Mouse (Mus musculus): Measurements from ENCODE around the gene Jdp2.

The Jdp2 gene

DNA sequence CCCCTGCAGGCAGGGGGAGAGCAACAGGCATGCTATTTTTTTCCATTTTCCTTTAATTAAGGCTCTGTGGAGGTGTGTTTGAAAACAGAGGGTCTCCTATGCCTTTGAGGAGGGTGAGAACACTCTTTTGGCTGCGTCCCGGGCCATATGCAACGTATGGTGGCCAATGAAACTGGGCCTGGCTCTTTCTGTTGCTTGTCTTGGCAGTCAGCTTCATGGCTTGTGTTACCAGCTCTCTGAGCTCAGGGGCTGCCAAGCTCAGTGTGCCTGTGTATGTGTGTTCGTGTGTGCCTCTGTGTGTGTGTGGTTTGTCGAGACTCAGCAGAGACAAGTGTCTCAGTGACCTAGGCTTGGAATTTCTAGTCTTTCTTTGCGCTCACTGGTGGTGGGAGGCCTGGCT lies 2.7 kb downstream of the Jdp2 start:
- peak; percentile 60 for DNase-seq (ENCODE audit: low read depth, low spot score)

DNA sequence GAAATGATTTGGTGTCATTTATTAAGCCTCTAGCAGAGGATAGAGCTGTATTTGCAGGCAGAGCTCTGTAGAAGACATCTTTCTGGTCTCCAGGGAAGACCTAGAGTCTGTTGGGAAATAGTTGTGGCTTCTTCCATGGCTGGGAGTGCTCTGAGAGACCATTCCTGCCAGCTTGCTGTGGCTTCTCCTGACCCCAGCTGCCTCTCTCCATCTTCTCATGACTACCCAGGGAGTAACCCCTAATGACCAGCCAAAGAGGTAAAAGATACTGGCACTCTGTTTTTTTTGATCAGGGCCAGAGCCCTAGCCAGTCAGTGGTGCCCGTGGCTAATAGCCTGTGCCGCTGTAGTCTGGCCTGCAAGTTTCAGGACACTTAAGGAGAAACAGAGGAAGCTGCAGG lies 3.3 kb downstream of the Jdp2 start:
- DNase-seq (ENCODE audit: low read depth, low spot score) = peak; percentile 51

DNA sequence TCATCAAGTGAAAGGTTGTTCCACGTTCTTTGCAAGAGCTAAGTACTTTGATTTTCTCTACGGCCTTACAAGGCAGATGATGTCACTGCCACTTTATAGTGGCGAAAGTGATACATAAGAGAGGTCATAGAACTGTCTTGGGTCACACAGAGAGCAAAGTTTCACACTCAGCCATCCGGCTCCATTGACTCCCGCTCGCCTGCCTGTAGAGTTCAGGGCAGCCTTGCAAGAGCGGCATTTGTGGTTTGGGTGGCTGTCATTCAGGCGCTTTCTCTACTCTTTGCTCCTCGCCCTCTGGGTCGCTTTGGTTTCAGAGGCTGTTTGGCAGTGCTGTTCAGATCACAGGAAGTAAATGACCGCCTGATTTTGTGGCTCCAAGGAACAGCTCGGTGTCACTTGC lies 4.0 kb downstream of the Jdp2 start:
- DNase-seq (ENCODE audit: low read depth, low spot score) = no peak

DNA sequence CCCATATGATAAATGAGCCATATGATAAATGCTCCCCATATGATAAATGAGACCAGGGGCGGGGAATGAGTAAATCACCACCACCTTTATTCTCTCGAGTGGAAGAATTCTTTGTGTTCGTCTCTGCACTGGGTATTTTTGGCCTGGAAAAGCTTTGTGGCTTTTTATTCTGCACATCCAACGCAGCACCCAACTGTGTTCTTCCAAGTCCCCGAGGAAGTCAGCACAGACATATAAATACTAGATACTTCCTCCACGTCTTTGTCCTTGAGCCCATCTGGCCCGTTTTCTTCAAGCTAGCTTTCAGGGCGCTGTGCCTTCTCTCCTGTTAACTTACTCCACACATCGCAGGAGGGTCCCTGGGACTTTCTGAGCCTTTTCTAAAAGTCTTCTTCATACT lies 4.9 kb downstream of the Jdp2 start:
- no peak for DNase-seq (ENCODE audit: low read depth, low spot score)

DNA sequence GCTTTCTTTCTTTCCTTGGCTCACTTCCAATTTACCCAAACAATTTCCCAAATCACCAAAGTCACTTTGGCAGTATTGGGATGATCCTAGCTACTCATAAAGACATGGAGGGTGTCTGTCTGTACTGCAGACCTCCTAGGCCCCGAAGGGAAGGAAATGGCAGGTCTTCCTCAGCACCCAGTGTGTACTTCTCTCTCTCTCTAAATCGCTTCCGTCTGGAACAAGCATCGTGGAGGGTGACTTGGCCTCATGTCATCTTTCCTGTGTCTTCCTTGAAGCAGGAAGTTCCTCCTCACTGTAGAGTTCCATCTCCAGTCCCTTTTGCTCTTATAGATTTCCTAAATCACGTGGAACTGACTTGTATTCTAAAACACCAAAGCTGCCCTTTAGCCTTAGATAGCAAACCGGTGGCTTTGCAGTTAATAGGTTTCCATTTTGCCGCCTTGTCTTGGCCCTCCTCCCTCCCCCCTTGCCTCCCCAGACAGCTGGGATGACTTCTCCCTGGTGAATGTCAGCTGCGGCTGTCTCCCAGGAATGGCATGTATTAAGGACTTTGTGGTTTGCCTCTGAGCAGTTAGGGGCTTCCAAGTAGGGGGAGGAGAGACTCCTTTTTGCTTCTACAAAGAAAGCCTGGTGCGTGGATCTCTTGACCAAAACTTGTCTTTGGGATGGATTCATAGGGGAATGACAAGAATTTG lies 5.6 kb downstream of the Jdp2 start:
- DNase-seq (ENCODE audit: low read depth, low spot score) = no peak

DNA sequence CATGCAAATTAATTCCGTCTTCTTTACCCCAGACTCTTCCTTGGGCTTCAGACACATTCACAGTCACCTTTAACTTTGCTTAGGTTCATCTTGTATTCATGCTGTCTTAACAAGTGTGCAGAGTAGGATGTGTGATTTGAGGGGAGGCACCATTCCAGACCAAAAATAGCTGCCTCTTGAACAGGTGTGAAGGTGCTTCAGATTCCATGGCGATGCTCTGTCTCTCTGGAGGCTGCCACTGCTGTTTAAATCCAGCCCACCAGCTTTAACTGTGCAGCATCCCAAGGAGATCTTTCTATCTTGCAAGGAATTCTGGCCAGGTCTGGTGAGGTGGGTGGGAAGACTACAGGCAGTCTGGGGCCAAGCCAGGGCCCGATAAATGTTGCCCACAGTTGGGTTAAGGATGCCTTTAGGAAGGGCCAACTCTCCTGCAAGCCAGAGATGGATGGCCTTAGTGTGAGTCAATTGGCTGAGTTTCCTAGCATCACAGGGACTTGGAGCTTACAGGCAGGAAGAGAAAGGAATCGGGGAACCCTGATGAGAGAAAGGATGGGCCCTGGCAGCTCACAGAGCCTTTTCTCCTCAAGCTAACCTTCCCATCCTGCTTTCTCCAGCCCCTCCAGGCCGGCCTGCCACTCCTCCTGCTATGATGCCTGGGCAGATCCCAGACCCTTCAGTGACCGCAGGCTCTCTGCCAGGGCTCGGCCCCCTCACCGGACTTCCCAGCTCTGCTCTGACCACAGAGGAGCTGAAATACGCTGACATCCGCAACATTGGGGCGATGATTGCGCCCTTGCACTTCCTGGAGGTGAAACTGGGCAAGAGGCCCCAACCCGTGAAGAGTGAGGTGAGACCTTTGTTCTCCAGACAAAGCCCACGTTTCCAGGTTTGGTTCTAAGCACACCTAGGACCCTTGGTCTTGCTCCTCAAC lies 9.0 kb downstream of the Jdp2 start:
- DNase-seq (ENCODE audit: low read depth, low spot score) = no peak

DNA sequence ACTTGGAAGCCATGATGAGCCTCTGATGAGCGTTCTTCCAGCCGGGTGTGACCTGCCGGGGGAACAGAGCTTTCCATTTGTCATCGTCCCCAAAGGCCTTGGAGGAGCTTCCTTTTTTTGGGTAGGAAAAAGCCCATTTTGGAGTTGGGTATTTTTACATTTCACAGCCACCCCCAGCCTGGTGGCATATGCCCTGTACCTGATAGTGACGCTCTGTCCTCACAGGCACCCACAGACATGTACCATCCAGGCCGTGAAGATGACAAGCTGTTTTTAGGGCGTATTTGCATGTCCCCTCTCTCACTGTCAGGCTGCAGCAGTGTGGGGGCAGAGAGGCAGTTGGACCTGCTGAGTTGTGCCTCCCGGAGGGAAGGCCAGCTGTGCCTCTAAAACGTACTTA lies 11.3 kb downstream of the Jdp2 start:
- no peak for DNase-seq (ENCODE audit: low read depth, low spot score)

DNA sequence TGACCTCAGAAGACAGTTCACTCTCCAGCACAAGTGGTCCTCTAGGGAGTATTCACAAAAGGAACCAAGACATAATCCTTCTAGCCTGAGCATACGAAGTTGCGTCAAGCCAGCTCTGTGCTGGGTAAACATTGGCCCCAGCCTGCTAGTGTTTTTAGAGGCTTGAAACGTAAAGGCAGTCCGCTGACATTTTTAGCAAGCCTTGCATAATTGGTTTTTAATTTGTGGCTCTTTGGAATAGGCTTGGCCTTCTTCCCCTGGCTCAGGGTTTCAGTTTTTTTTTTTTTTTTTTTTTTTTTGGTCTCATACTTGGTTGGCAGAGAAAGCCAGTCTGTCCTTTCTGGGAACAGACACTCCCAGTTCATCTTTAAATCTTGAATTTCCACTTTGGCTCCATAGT lies 15.3 kb downstream of the Jdp2 start:
- DNase-seq (ENCODE audit: low read depth, low spot score) = no peak

DNA sequence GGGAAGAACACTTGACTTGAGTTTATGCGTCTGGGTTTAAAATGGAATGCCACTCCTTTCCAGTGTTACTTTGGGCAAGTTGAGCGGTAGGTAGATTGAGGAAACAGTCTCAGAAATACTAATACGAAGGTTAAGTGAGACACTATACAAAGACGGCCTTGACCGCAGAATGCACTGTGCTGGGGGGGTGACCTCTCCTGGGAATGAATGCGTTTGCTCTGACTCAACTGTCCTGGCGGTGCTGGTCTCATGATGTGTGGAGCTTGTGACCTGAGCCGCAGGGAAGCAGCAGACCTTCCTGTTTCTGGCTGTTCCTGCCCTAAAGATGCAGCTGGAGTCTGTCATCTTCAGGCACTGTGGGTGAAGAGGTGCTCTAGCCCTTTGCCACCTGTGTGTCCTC lies 16.7 kb downstream of the Jdp2 start:
- no peak for DNase-seq (ENCODE audit: low read depth, low spot score)

DNA sequence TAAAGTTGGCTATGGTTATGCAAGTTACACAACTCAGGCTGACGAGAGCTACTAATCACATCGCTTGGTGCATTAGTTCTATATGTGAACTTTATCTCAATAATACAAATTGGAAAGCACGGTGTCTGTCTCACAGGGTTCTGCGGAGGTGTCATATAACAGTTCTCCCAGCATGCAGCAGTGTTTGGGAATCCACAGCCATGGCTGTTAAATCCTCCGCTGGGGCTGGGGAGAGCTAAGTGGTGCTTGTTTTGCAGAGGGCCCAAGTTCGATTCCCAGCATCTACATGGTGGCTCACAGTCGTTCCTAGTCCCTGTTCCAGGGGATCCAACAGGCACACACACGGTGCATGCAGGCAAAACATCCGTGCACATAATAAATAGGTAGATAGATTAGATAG lies 19.1 kb downstream of the Jdp2 start:
- DNase-seq (ENCODE audit: low read depth, low spot score) = no peak

DNA sequence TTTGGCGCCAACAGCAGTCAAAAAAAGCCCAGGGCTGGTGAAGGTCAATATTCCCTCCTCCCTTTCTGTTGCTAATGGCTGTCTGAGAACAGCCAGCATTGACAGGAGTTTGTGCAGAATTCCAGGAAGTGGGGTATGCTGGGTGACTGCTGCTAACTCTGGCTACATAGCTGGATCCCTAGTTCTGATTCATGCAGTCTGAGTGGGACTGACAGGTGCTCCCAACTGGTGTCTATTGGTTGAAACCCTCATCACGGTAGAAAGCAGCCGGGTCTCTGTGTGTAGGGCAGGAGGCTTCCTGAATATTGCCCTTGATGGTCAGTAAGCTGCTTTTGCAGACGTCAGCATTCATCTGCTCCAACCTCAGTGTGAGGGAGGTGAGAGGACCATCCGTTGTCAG lies 19.6 kb downstream of the Jdp2 start:
- no peak for DNase-seq (ENCODE audit: low read depth, low spot score)

DNA sequence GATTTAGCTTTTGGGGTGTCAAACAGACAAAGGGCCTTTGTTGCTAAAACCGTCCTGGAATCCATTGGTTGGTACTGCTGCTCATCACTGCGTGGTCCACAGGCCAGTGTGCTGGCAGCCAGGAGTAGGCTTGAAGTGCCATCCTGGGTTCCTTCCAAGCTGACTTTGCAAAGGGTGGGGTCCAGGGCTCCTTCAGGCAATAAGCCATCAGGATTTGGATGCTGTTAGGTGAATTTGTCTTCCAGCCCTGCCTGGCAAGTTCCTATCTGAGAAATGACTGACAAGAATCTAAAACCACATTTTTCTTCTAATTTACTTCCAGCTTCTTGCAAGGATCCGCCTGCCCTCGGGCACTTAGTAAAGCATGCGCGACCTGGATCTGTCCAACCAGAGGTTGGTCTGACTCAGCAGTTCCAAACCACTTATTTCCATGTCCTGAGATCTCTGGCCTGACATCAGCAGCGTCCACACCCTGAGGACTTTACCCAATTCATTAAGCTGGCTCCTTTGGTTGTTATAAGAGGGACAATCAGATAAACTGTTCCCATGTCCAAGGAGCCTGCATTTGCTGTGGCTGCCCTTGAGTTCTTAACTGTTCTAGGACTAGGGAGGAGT lies 20.6 kb downstream of the Jdp2 start:
- DNase-seq (ENCODE audit: low read depth, low spot score) = no peak

DNA sequence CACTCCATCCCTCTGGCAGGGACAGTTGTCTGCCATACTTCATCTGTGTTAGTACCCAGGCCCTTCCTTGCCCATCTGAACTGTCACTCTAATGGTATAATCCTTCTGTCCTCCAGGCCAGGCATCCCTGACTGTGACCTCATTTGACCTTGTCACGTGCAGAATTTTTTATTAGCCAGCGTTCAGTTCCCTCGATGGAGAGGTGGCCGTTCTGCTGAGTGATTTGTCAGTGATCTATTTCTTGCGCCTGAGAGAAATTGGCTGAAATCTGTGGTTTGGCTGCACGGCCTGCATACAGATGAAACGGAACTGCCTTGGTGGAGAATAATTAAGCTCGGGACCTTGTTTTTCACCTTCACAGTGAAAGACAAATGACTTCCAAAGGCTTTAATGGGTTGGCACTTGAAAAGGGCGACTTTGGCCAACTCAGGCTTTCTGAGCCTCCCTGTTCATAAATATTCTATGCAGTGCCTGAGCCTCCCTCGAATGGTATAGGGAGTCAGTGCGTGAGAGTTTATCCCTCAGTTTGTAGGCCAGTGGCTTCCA lies 21.1 kb downstream of the Jdp2 start:
- no peak for DNase-seq (ENCODE audit: low read depth, low spot score)

DNA sequence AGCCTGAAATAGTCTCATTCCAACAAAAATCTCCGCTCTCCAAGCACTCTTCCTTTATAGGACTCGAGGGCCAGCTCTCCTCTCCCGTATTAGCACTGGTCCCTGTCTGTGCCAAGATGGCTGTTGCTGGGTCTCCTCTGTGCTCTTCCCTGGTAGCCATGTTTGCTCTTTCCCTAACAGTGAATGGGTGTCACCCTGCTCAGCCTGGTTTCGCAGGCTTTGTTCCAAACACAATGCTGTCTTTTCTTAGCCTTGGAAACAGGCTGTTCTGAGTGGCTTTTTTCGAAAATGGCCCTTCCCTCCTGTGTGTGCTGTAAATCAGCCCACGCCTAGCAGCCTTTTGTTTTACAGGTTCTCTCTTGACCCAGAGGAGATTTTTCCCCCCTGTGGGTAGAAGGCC lies 22.2 kb downstream of the Jdp2 start:
- DNase-seq (ENCODE audit: low read depth, low spot score) = no peak

DNA sequence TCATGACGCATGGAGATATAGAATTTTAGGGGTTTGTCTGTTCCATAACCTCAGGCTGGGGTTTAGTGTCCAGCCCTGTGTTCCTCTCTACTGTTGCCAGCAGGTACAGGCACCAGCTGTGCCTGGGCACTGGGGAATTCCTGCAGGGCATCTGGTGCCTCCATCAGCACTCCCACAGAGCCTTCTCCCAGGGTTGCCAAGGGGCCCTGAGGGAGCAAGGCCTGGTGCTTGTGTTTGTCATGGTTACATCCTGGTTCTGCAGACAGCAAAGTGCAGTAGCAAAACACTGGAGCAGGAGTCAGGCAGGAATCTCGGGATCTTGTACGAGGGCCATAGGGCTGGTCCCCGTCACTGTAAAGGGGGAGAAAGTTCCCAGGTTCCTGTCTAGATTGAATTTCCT lies 22.8 kb downstream of the Jdp2 start:
- no peak for DNase-seq (ENCODE audit: low read depth, low spot score)

DNA sequence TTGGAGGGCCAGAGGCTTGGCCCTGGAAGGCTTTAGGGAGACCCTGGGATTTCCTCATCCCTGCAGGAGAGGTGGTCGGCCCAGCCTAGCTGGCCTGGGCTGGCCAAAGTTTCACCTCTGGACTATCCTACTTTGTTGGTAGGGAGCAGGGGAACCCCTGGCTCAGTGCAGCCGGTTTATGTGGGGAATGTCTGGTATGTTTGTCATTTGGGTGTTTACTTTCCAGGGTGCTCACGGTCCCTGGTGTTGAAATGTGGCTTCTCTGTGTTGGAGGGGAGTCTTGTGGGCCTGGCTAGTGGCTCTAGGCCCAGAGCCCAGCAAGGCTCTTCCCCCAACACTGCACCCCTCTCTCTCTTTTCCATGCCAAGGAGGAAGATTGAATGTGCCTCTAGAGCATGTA lies 24.9 kb downstream of the Jdp2 start:
- no peak for DNase-seq (ENCODE audit: low read depth, low spot score)

DNA sequence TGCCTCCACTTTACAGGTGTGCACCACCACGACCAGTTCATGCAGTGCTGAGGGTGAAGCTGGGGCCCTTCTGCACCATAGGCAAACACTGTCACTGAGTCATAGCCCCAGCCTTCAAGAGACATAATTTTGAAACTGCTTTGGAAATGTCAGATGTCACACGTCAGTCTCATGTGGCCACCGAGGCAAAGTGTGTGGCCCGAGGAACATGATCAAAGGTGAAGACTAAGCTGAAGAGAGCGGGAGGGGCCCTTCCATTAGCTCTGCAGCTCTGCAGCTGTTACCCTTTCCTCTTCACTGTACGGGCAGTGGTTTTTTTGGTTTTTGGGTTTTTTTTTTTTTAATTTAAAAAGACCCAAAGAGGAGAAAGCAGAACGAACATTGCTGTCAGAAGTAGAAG lies 25.8 kb downstream of the Jdp2 start:
- DNase-seq (ENCODE audit: low read depth, low spot score) = no peak

DNA sequence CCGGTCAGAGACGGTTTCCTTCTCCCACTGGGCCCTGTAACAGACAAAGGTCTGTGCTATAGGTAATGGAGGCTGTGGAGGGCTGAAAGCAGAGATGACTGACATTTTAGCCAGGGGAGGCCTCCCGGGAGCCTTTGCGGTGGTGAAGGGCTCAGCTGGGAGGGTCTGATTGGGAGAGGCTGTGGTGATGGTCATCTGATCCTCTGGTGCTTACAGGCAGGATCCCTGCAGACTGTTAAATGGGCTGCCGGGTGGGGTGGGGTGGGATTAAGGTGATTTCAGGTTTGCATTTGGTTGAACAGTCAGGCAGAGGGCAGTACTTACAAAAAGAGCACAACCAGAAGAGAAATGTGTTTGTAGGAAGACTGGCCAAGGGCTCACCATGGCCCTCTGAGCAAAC lies 27.0 kb downstream of the Jdp2 start:
- DNase-seq (ENCODE audit: low read depth, low spot score) = no peak

DNA sequence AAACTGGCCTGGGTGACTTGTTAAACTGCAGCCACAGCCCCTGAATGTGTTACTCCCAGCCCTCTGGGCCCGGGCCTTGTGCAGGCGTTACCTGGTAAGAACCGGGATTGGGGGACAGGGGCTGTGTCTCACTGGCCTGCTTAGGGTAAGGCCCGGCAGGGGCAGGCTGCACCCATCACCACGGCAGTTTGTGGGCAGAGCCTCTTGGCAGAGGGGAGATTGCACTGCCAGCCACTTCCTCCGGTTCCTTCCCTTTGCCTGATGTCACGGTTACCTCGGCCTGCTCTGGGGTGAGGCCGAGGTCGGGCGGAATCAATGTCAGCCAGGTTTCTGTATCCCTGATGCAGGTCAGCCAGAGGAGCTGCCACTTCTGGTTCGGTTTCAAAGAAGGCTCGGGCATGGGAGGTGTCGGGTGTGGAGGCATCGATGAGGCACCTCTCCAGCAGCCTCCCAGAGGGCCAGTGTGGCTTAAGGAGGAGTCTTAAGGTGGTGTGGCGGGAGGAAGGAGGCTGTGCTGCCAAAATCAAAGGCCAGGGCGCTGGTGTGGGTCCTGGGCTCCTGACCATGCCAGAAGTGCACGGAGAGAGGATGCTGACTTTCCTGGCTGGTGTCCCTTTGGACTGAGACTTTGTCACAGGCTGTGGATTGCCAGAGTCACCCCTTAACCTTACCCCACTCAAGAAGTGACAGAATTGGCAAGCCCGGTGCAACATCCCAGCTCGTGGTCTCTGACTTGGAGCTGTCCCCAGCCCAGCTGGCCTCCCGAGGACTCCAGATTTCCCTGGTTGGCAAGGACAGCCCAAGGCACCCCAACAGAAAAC lies 31.0 kb downstream of the Jdp2 start:
- peak; percentile 54 for DNase-seq (ENCODE audit: low read depth, low spot score)

DNA sequence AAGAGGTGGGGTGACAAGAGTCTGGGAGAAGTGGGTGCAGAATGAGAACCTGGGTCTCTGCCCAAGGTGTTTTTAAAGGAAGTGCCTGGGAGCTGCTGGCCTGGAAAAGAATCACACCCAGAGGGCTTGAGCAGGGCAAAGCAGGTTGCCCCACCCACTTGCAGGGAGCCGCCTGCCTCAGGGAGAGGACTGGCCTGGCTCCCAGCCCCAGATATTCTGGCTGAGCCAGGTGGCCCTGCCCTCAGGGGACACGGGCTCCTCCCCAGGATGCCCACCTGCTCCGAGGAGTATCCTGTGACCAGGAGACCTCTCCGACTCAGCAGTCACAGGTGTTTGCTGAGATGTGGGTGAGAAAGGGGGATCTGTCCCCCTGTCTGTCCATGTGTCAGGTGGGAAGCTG lies 32.4 kb downstream of the Jdp2 start:
- no peak for DNase-seq (ENCODE audit: low read depth, low spot score)

DNA sequence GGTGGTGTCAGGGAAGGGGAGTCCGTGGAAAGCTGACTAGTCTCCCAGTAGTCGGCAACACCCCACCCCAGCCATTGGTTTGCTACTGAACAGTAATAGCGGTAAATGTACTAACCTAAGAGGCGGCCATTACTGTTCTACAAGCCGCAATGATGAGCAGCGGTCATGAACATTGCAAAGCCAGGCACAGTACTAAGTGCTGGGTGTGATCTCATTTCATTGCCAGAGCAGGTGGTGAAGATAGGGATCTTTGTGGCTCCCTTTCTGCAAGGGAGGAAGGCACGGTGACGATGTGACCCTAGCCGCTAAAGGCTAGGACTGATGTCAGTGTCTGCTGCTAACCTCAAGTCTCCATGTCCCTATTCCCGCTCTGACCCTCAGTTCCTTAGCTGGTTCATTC lies 33.5 kb downstream of the Jdp2 start:
- no peak for DNase-seq (ENCODE audit: low read depth, low spot score)

DNA sequence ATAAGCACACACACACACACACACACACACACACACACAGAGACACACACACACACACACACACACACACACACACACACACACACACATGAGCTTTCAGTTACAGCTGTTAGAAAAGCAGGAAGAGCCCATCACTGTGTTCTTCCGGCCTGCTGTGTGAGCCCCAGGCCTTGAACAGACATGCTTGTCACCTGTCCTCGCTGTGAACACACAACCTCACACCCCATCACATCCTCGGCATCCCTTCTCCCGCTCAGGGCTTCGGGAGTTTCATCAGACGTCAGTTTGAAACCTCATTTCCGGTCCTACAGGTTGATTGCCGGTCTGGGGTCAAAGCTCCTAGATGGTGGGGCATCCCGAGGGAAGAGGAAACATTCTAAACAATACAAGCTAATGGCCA lies 39.1 kb downstream of the Jdp2 start:
- DNase-seq (ENCODE audit: low read depth, low spot score) = no peak
